Mouse (Mus musculus): ENCODE measurements around the gene B3gnt2. TPM values are rescaled to one million over a fixed set of nuclear protein-coding genes. Genes with fewer than 3 reads are reported as not detected.
A peak's percentile ranks its signal among the peaks of the same experiment; 100 is the strongest.

Gene B3gnt2
- total RNA-seq, 1 experiment = 25.7 TPM

- no peak for DNase-seq (ENCODE audit: low read depth, low spot score)
- Histone ChIP-seq H3K4me1 (ENCODE audit: control insufficient read depth in 2 of 2, insufficient read depth in 2 of 2, low read length in 2 of 2, poor library complexity in 1 of 2) (no peaks in the 10 kb centered on the region; a peak in 1 of 4 replicates), H3K27ac (ENCODE audit: insufficient read depth, low read depth, low read length, poor library complexity, severe bottlenecking) (no peak overlapping the region), H3K9ac (ENCODE audit: insufficient read depth, low read depth, low read length, poor library complexity, severe bottlenecking) (no peak overlapping the region), H3K9me3 (ENCODE audit: control insufficient read depth, insufficient read depth, low read depth, low read length) (no peaks in the 10 kb centered on the region), H3K36me3 (ENCODE audit: control insufficient read depth, insufficient read depth, low read length, poor library complexity, severe bottlenecking) (no peaks in the 10 kb centered on the region), H3K4me3 (ENCODE audit: insufficient read depth in 1 of 2, low read depth in 1 of 2, low read length in 2 of 2, poor library complexity in 1 of 2, severe bottlenecking in 1 of 2) (no peak overlapping the region)
- TF ChIP-seq HCFC1 (IDR thresholded peaks at IDR 0.05; ENCODE audit: borderline replicate concordance, insufficient read depth, low read length) (no peak), MAFK (IDR thresholded peaks at IDR 0.05; ENCODE audit: insufficient read depth, low read depth, low read length) (no peak)
- in situ Hi-C loops (cut with MboI; ENCODE audit: low sequenced_read_pairs in 2 of 2, unreplicated experiment in 2 of 2) = no loop called here
Observed at GRCm38 (mm10) chr11:22752596-22752995, 108.2 kb downstream of the B3gnt2 start.

- DNase-seq (ENCODE audit: low read depth, low spot score) = no peak
- Histone ChIP-seq H3K4me1 (ENCODE audit: control insufficient read depth in 2 of 2, insufficient read depth in 2 of 2, low read length in 2 of 2, poor library complexity in 1 of 2) (no peaks in the 10 kb centered on the region; a peak in 1 of 4 replicates), H3K27ac (ENCODE audit: insufficient read depth, low read depth, low read length, poor library complexity, severe bottlenecking) (no peak overlapping the region), H3K9ac (ENCODE audit: insufficient read depth, low read depth, low read length, poor library complexity, severe bottlenecking) (no peak overlapping the region), H3K9me3 (ENCODE audit: control insufficient read depth, insufficient read depth, low read depth, low read length) (no peaks in the 10 kb centered on the region), H3K36me3 (ENCODE audit: control insufficient read depth, insufficient read depth, low read length, poor library complexity, severe bottlenecking) (no peaks in the 10 kb centered on the region), H3K4me3 (ENCODE audit: insufficient read depth in 1 of 2, low read depth in 1 of 2, low read length in 2 of 2, poor library complexity in 1 of 2, severe bottlenecking in 1 of 2) (no peak overlapping the region)
- TF ChIP-seq MAFK (IDR thresholded peaks at IDR 0.05; ENCODE audit: insufficient read depth, low read depth, low read length) = no peak
- no peak for TF ChIP-seq HCFC1 (IDR thresholded peaks at IDR 0.05; ENCODE audit: borderline replicate concordance, insufficient read depth, low read length)
- TF ChIP-seq ZNF384 (IDR thresholded peaks at IDR 0.05; ENCODE audit: low read depth, low read length) = no peak
- TF ChIP-seq CHD2 (IDR thresholded peaks at IDR 0.05; ENCODE audit: low read depth, low read length) = no peak
- TF ChIP-seq ZC3H11A (IDR thresholded peaks at IDR 0.05; ENCODE audit: borderline replicate concordance, low read depth, low read length) = no peak
- in situ Hi-C loops (cut with MboI; ENCODE audit: low sequenced_read_pairs in 2 of 2, unreplicated experiment in 2 of 2) = no loop called here
Observed at GRCm38 (mm10) chr11:22751592-22751991, 109.2 kb downstream of the B3gnt2 start.

GRCm38 (mm10) chr11:22747406-22747805, 113.4 kb downstream of the B3gnt2 start:
- Histone ChIP-seq H3K4me3 (ENCODE audit: insufficient read depth in 1 of 2, low read depth in 1 of 2, low read length in 2 of 2, poor library complexity in 1 of 2, severe bottlenecking in 1 of 2) (no peak overlapping the region), H3K9ac (ENCODE audit: insufficient read depth, low read depth, low read length, poor library complexity, severe bottlenecking) (no peak overlapping the region), H3K4me1 (ENCODE audit: control insufficient read depth in 2 of 2, insufficient read depth in 2 of 2, low read length in 2 of 2, poor library complexity in 1 of 2) (peaks cover 0 to 7% of the 10 kb centered on the region in 2 experiments; a peak in 2 of 4 replicates), H3K9me3 (ENCODE audit: control insufficient read depth, insufficient read depth, low read depth, low read length) (no peaks in the 10 kb centered on the region), H3K36me3 (ENCODE audit: control insufficient read depth, insufficient read depth, low read length, poor library complexity, severe bottlenecking) (no peaks in the 10 kb centered on the region), H3K27ac (ENCODE audit: insufficient read depth, low read depth, low read length, poor library complexity, severe bottlenecking) (no peak overlapping the region)
- no peak for TF ChIP-seq ZNF384 (IDR thresholded peaks at IDR 0.05; ENCODE audit: low read depth, low read length)
- 0 out of 2 replicates have a peak, but pooled peaks have one; percentile 28 for TF ChIP-seq CHD2 (IDR thresholded peaks at IDR 0.05; ENCODE audit: low read depth, low read length)
- TF ChIP-seq MAFK (IDR thresholded peaks at IDR 0.05; ENCODE audit: insufficient read depth, low read depth, low read length) = no peak
- peak; percentile 33 for DNase-seq (ENCODE audit: low read depth, low spot score)
- in situ Hi-C loops (cut with MboI; ENCODE audit: low sequenced_read_pairs in 2 of 2, unreplicated experiment in 2 of 2) = no loop called here

GRCm38 (mm10) chr11:22745356-22745755, 115.4 kb downstream of the B3gnt2 start:
- DNase-seq (ENCODE audit: low read depth, low spot score) = no peak
- no peak overlapping the region for H3K4me3 ChIP-seq (ENCODE audit: insufficient read depth in 1 of 2, low read depth in 1 of 2, low read length in 2 of 2, poor library complexity in 1 of 2, severe bottlenecking in 1 of 2)
- TF ChIP-seq ZC3H11A (IDR thresholded peaks at IDR 0.05; ENCODE audit: borderline replicate concordance, low read depth, low read length) (no peak), CHD2 (IDR thresholded peaks at IDR 0.05; ENCODE audit: low read depth, low read length) (no peak), MAFK (IDR thresholded peaks at IDR 0.05; ENCODE audit: insufficient read depth, low read depth, low read length) (no peak), HCFC1 (IDR thresholded peaks at IDR 0.05; ENCODE audit: borderline replicate concordance, insufficient read depth, low read length) (no peak), ZNF384 (IDR thresholded peaks at IDR 0.05; ENCODE audit: low read depth, low read length) (no peak)
- H3K9ac ChIP-seq (ENCODE audit: insufficient read depth, low read depth, low read length, poor library complexity, severe bottlenecking) = no peak overlapping the region
- in situ Hi-C loops (cut with MboI; ENCODE audit: low sequenced_read_pairs in 2 of 2, unreplicated experiment in 2 of 2) = no loop called here
- H3K4me1 ChIP-seq (ENCODE audit: control insufficient read depth in 2 of 2, insufficient read depth in 2 of 2, low read length in 2 of 2, poor library complexity in 1 of 2) = peaks cover 3 to 13% of the 10 kb centered on the region in 2 experiments; a peak in 3 of 4 replicates
- H3K9me3 ChIP-seq (ENCODE audit: control insufficient read depth, insufficient read depth, low read depth, low read length) = no peaks in the 10 kb centered on the region
- H3K27ac ChIP-seq (ENCODE audit: insufficient read depth, low read depth, low read length, poor library complexity, severe bottlenecking) = no peak overlapping the region
- H3K36me3 ChIP-seq (ENCODE audit: control insufficient read depth, insufficient read depth, low read length, poor library complexity, severe bottlenecking) = no peaks in the 10 kb centered on the region

- H3K4me1 ChIP-seq (ENCODE audit: control insufficient read depth in 2 of 2, insufficient read depth in 2 of 2, low read length in 2 of 2, poor library complexity in 1 of 2) = peaks cover 3 to 13% of the 10 kb centered on the region in 2 experiments; a peak in 3 of 4 replicates
- no peak for TF ChIP-seq ZC3H11A (IDR thresholded peaks at IDR 0.05; ENCODE audit: borderline replicate concordance, low read depth, low read length)
- DNase-seq (ENCODE audit: low read depth, low spot score) = peak; percentile 45
- in situ Hi-C loops (cut with MboI; ENCODE audit: low sequenced_read_pairs in 2 of 2, unreplicated experiment in 2 of 2) = no loop called here
- H3K36me3 ChIP-seq (ENCODE audit: control insufficient read depth, insufficient read depth, low read length, poor library complexity, severe bottlenecking) = no peaks in the 10 kb centered on the region
- no peak overlapping the region for H3K9ac ChIP-seq (ENCODE audit: insufficient read depth, low read depth, low read length, poor library complexity, severe bottlenecking)
- H3K4me3 ChIP-seq (ENCODE audit: insufficient read depth in 1 of 2, low read depth in 1 of 2, low read length in 2 of 2, poor library complexity in 1 of 2, severe bottlenecking in 1 of 2) = no peak overlapping the region
- no peaks in the 10 kb centered on the region for H3K9me3 ChIP-seq (ENCODE audit: control insufficient read depth, insufficient read depth, low read depth, low read length)
- H3K27ac ChIP-seq (ENCODE audit: insufficient read depth, low read depth, low read length, poor library complexity, severe bottlenecking) = no peak overlapping the region
Observed at GRCm38 (mm10) chr11:22743561-22744269, 117.0 kb downstream of the B3gnt2 start.
